Mouse (Mus musculus): ENCODE data around the gene Rbm19. TPM values are rescaled to one million over a fixed set of nuclear protein-coding genes. Genes with fewer than 3 reads are reported as not detected.
A peak's percentile ranks its signal among the peaks of the same experiment; 100 is the strongest.

Gene Rbm19
- total RNA-seq, 2 experiments from 2014 or later: 16.8 to 18.5 TPM

DNA sequence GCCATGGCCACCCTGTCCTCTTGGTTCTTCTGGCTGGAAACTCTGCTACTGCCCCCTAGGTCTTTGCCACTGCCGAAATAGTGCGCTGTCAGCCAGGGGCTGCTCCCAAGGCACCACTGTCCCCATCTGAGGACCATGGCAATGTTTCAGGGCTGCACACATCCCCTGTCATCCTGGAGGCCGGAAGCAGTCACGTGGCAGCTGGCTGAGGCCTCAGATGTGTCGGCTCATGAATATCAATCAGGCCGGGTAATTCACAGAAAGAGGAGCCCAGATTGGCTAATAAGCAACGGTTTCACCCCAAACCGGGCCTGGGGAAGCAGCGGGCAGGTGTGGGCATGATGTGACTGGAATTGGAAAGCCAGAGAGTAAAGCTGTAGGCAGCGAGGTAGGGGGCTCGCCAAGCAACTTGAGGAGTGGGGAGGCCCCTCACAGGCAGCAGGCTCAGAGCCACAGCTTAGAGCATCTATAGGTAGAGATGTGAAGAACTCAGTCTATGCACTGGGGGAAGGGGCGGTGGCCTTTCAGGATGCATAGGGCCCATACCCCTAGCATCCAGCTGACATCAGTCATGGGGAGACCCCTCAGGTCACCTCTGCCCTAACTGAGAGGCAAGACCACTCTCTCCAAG, 90.2 kb downstream of the Rbm19 start:
- no peak for DNase-seq

GRCm38 (mm10) chr5:120207492-120207891, 91.2 kb downstream of the Rbm19 start:
- no peak for DNase-seq

DNA sequence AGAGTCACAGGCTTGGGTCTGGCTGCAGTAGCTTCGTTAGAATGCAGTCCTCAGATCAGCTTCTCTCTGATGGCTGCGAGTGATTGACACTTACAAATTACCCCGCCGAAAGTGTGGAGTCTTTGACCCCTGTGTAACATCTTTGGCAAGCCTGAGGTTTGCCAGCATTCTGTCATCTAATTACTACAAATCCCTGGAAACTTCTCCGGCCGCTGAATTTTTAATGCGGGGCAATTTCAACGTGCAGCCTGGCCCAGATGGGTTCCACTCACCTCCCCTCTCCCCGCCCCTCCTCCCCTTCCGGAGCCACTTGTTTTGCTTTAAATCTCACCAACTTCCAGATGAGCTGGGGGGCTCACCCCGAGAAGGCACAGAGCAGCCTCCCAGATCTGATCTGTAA, 94.4 kb downstream of the Rbm19 start:
- DNase-seq: no peak

GRCm38 (mm10) chr5:120211182-120211581, 94.9 kb downstream of the Rbm19 start:
- DNase-seq: peak; percentile 19

GRCm38 (mm10) chr5:120214511-120214910, 98.2 kb downstream of the Rbm19 start:
- DNase-seq: no peak

GRCm38 (mm10) chr5:120221216-120221615, 105.0 kb downstream of the Rbm19 start:
- DNase-seq: no peak

DNA sequence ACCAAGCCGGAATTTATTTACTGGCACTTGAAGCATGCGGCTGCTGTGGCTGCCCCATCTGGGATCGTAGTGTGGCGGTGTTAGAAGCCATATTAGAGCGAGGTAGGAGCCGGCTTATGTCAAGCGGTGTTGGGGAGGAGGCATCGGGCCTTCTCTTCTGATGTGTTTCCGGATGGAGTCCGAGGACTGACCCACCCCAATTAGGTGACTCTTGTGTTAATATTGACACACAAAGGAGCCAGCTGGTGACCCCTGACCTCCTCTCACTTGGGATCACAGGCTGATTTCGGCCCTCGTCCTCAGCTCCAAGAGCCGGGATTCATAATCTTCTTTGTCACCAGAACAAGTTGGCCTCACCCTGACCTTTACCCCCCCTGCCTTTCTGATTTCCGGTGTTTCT, 109.1 kb downstream of the Rbm19 start:
- no peak for DNase-seq

DNA sequence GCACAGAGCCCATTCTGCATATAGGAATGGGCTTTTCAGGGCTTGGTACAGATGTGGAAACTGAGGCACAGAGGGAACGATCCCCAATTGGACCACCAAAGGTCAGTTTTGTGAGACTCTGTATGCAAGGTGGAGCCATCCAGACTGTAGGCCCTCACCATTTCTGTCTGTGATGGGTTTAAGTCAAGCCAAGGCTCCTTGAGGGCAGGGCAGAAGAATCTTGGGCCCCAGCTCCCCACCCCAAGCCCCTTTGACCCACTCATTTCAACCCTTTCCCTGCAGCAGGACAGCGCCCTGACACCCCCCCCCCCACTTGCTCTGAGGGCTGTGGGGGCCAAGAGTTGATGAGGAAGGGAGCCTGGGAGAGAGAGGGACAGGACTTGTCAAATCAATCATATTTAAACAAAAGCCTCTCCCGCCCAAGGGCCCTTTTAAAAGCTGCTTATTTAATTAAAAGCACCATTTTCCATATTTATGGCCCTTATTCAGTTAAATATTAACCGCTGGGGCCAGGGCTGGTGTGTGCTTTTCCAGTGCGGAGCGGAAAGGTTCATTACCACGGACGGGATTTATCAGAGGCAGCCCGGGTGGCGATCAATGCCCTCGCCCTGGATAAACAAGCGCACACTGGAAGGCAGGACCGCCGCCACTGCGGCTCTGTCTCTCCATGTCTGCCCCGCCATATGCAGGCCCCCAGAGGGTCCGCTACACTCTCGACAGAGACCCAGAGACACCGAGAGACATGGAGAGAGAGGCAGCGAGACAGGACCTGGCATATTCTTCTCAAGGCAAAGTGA, 112.5 kb downstream of the Rbm19 start:
- DNase-seq: no peak

DNA sequence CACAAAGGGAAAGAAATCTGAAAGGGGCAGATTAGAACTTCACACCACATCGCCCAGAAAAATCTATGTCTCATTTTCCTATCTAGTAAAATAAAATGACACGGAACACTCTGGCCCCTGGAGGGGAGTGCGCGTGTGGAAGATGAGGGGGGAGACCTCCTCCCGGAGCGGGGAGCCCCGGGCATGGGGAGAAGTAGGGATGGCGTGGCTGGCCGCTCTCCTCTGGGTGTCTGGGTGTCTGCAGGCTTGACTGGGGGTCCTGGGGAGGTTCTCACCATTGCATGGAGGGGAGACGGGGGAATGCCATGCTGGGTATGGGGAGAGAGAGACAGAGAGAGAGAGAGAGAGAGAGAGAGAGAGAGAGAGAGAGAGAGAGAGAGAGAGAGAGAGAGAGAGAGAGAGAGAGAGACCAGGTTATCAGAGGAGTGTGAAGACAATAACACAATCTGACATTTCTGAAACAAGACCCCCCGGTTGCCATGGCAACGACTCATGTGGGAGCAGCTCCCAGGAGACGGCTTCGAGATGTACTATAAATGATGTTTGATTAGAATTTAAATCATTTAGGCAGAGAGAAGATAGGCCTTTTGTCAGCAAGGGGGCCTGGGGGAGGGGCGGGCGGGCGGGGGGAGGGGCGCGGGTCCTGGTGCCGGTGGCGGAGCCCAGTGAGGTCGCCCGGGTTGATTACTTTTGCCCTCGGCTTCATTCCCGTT, 115.3 kb downstream of the Rbm19 start:
- no peak for DNase-seq

DNA sequence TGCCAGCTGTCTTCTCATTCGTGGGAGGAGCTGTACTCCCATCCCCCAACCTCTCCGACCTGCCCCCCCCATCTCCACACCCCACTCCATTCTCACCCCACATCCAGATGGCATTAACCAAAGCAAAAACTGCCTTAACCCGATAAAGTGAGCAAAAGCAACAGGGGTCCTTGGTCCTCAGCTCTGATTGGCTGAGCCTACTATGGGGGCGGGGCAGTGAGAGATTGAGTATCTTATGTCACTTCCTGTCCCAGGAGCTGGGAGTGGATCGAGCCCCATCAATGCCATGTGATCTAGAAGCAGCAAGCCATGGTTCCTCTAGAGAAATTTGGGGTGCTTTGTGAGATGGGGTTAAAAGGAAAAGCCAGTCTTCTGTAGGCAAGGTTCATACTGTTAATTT, 118.9 kb downstream of the Rbm19 start:
- DNase-seq: no peak

DNA sequence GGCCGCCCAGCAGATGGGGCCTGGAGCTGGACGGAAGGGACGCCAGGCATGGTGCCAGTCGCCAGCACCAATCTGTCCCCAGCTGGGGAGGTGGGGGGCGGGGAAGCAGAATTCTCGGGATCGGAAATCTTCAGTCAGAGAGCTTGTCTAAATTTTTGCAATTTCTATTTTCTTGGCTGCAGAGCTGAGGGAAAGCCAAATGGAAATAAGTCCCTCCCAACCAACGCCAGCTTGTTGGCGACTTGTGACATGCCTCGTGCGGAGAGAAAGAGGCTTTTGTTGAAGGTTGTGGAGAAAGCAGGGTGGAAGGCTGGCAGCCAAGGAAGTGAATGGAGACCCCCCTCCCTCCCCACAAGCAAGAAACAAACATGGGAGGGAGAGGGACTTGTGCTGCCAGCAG, 119.3 kb downstream of the Rbm19 start:
- no peak for DNase-seq

DNA sequence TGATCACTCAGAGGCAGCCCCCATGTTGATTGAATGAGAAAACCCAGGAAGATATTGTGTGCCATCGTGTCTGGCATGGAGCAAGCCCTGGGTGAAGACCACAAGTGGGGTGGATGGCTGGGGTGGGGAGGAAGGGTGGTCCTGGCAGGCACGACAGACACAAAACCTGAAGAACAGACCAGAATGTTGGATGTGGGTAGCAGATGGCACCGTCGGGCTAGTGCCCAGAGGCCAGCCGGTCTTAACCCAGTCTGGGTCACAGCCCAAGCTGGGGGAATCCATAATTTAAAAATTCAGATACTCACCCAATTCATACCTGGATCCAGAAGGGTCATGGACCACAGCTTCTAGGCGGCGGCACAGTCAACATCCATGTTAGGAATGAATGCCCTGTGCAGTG, 123.8 kb downstream of the Rbm19 start:
- no peak for DNase-seq

DNA sequence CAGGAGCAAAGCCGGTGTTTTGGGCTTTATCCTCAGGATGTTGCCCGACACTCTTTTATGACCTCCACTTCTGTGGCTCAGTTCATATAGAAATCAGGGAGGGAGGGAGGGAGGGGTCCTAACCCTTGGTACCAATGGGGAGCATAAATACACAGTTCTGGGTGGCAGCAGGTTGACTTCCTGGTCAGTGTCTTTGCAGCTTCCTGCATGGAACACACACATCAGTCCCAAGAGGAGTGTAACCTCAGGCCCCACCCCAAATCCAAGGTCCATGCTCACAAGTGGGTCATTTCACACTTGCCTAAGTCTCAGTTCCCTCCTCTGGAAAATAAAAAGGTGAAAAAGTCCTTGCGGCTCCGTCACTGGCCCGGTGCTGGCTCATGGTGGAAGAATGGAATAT, 129.1 kb downstream of the Rbm19 start:
- no peak for DNase-seq
